Mouse (Mus musculus) heart, embryonic 15.5 days (tissue): Measurements from ENCODE around the gene Tpp1. TPM values are rescaled to one million over a fixed set of nuclear protein-coding genes. Genes with fewer than 3 reads are reported as not detected.

Experiments
- ATAC-seq: fragments of 200-750 bp; cut with Nextera tagmentation; replicated peaks from 2 replicates; pipeline ENCODE4 v1.8.0; 2017; ENCODE audit warnings: low read depth, moderate TSS enrichment; ENCODE audit not compliant: insufficient number of reproducible peaks, insufficient read depth, low FRiP score
- H3K27ac ChIP-seq: fragments of 300-500 bp; sonication (generic); 2 replicates; pipeline ENCODE4 v1.5.1; 2015; ENCODE audit warnings: mild to moderate bottlenecking, inconsistent platforms
- H3K27me3 ChIP-seq: fragments of 300-500 bp; sonication (generic); 2 replicates; pipeline ENCODE4 v1.6.1; 2015; ENCODE audit warnings: inconsistent platforms
- H3K36me3 ChIP-seq: fragments of 300-500 bp; sonication (generic); 2 replicates; pipeline ENCODE4 v1.6.1; 2015; ENCODE audit warnings: mild to moderate bottlenecking, inconsistent platforms
- H3K4me1 ChIP-seq: fragments of 300-500 bp; sonication (generic); replicated peaks from 2 replicates; pipeline ENCODE4 v1.6.1; 2015; ENCODE audit warnings: inconsistent platforms
- H3K4me2 ChIP-seq: fragments of 300-500 bp; sonication (generic); 2 replicates; pipeline ENCODE4 v1.6.1; 2015; ENCODE audit warnings: inconsistent platforms, mild to moderate bottlenecking, moderate library complexity
- H3K4me3 ChIP-seq: fragments of 300-500 bp; sonication (generic); 2 replicates; pipeline ENCODE4 v1.5.1; 2015; ENCODE audit warnings: mild to moderate bottlenecking, inconsistent platforms
- H3K9ac ChIP-seq: fragments of 300-500 bp; sonication (generic); 2 replicates; pipeline ENCODE4 v1.6.1; 2015; ENCODE audit warnings: mild to moderate bottlenecking, inconsistent platforms
- H3K9me3 ChIP-seq: fragments of 300-500 bp; sonication (generic); replicated peaks from 2 replicates; pipeline ENCODE4 v1.6.1; 2016; ENCODE audit warnings: inconsistent platforms
- WGBS: fragments of 180-500 bp; shearing (Covaris S2); methylation state at CpG from one replicate; pipeline ENCODE4 v1.1.7; 2015; ENCODE audit warnings: mixed read lengths; 5-methylcytosine and 5-hydroxymethylcytosine counted together
- polyA plus RNA-seq: library from polyadenylated mRNA; unstranded; fragments of >200 nt; fragmentation: Nextera tagmentation; extraction: Ambion mirVana; gene quantifications from 2 replicates; pipeline ENCODE4 v1.2.1, GENCODE M21; 2015

The Tpp1 gene
- polyA plus RNA-seq: 72.8 and 77.1 TPM in 2 replicates

DNA sequence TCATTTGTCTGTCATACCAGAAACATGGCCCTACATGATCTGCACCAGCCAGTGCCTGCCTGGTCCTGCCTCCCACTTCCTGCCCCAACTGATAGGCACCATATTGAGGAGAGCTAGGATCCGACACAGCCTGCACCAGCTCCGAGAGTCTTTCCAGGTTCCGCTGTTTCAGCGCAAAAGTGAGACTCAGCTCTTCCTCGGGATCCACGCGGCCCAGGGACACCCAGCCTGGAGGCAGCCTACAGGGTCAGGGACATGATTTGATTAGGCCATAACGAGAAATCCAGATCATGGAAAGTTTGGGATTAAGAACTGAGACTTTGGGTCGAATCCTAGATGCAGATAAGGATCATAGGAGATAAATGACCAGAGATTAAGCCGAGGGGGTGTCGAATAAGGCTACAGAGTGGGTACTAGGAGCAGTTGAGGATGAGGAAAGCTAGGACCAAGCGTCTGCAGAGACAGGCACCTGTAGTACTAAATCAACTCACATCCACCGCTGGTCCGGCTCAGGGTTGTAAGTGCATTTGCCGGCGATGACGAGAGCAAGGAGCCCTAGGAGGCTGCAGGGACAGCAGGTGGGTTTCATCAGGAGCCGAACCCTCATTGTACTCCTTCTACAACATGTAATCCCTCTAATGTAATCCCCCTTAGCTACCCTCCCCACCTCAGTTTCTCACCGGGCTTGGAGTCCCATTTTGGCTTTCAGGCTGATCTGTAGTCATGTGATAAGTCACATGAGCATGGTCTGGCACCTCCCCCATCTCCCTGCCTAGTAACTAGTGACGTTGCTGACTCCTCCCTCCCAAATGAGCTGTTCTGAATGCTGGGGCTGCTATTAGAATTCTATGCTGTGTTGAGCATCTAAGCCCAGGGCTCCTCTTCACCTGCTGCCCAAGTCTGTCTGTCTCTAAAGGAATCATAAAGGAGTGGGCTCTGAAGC lies at the start of gene Tpp1:
Gene Tpp1 (minus strand): TSS at position 745 of the 943 bp plus-strand sequence.
- H3K4me1 ChIP-seq: peaks cover 8% of the 10 kb centered on the region
- peak; percentile 91 for ATAC-seq
- 18% methylated on average over 20 of the region's 20 CpGs for WGBS
- no peaks in the 10 kb centered on the region for H3K9me3 ChIP-seq
- H3K36me3 ChIP-seq: peaks cover 29% of the 10 kb centered on the region
- peak within 1 kb of the TSS; percentile 73 for H3K9ac ChIP-seq
- peak within 1 kb of the TSS; percentile 71 for H3K4me2 ChIP-seq
- H3K4me3 ChIP-seq: peak within 1 kb of the TSS; percentile 67
- no peaks in the 10 kb centered on the region for H3K27me3 ChIP-seq
- H3K27ac ChIP-seq: 0 out of 2 replicates have a peak within 1 kb of the TSS, but pooled peaks have one; percentile 17

DNA sequence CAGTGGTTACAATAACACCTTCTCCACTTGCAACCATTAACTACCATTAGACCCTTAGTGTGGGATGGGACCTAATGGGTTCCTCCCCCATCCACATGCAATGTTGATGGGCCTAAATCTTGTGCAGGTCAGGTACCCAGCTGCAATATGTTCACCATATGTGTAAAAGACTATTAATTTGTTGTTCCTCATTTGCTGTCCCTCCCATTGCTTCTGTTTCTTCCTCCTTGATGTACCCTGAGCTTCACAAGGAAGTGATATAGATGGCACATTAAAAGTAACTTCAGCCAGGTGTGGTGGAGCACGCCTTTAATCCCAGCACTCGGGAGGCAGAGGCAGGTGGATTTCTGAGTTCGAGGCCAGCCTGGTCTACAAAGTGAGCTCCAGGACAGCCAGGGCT lies 44.9 kb upstream of the Tpp1 start:
- H3K36me3 ChIP-seq: no peaks in the 10 kb centered on the region
- WGBS: 80% methylated on average over 3 of the region's 3 CpGs
- no peaks in the 10 kb centered on the region for H3K27me3 ChIP-seq
- H3K4me1 ChIP-seq: no peaks in the 10 kb centered on the region
- no peak overlapping the region for H3K4me2 ChIP-seq
- H3K4me3 ChIP-seq: no peak overlapping the region
- H3K27ac ChIP-seq: no peak overlapping the region
- H3K9ac ChIP-seq: no peak overlapping the region
- no peaks in the 10 kb centered on the region for H3K9me3 ChIP-seq
- no peak for ATAC-seq

DNA sequence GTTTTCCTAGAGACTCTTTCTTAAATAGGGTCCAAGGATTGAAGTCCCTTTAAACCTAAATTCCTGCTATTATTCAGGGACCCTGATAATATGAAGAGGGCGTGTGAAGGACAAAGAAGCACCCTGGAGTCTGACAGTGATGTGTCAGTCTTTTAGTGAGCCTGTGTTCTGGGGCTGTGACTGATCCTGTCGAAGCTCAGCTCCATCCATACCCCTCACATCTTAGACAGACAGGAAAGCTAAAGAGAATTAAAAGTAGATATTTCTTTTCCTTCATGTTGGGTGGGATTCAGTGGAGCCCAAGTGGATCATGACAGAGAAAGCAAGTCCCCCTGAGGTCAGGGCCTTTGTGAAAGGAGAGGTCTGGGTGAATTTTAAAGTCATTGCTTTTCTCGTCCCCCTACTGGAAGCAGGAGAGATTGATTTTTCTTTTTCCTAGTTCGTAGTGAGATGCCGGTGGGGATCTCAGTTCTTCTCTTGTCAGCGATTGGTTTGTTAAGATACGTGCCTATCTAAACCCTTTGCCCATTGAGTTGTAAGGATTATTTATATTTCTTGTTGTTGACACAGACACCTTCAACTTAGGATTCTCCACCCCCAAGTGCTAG lies 43.8 kb upstream of the Tpp1 start:
- ATAC-seq: no peak
- H3K9ac ChIP-seq: no peak overlapping the region
- no peaks in the 10 kb centered on the region for H3K36me3 ChIP-seq
- no peak overlapping the region for H3K4me3 ChIP-seq
- H3K9me3 ChIP-seq: no peaks in the 10 kb centered on the region
- H3K27me3 ChIP-seq: no peaks in the 10 kb centered on the region
- 24% methylated on average over 7 of the region's 7 CpGs for WGBS
- H3K4me1 ChIP-seq: no peaks in the 10 kb centered on the region
- H3K27ac ChIP-seq: no peak overlapping the region
- H3K4me2 ChIP-seq: no peak overlapping the region

DNA sequence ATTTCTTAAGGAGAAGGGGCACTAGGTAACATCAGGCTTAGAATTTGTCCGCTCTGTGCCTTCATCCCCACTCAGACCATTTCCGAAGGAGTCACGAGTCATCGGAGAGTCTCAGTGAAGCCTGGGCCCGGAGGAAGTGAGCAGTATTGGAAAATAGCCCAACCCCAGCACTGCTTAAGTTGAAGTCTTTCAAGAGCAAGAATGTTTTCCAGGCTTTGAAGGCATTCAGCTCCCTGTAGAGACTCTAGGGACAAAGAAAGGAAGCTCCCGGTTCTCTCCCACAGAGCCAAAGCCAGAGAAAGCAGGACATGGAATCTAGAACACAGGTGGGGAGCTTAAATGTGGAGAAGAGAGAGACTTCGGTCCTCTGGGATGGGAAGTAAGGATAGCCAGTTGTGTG lies 41.7 kb upstream of the Tpp1 start:
- WGBS: 65% methylated on average over 7 of the region's 7 CpGs
- Histone ChIP-seq H3K4me1 (no peaks in the 10 kb centered on the region), H3K27ac (peak overlapping the region; percentile 26), H3K4me3 (no peak overlapping the region), H3K4me2 (no peak overlapping the region), H3K27me3 (no peaks in the 10 kb centered on the region; the same call in 1 of the 2 replicates), H3K9ac (no peak overlapping the region), H3K9me3 (no peaks in the 10 kb centered on the region), H3K36me3 (no peaks in the 10 kb centered on the region)
- no peak for ATAC-seq

DNA sequence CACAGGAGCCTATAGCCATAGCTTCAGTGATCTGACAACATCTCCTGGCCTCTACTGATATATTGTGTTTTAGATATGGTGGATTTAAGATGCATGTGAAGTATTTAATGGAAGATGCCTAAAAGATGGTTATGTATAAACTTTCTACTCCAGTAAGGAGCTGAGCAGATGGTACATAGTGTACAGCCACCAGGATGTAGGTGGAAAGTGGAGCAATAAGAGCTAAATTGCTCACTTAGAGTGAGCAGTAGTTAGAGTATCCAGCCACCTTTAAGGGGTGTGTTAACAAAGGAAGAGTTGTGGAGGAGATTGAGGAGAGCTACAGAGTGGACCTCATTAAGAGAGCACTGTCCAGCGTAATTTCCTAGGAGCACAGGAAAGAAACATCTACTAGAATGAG lies 39.1 kb upstream of the Tpp1 start:
- 75% methylated on average over 1 of the region's 1 CpGs for WGBS
- no peak overlapping the region for H3K9ac ChIP-seq
- ATAC-seq: no peak

DNA sequence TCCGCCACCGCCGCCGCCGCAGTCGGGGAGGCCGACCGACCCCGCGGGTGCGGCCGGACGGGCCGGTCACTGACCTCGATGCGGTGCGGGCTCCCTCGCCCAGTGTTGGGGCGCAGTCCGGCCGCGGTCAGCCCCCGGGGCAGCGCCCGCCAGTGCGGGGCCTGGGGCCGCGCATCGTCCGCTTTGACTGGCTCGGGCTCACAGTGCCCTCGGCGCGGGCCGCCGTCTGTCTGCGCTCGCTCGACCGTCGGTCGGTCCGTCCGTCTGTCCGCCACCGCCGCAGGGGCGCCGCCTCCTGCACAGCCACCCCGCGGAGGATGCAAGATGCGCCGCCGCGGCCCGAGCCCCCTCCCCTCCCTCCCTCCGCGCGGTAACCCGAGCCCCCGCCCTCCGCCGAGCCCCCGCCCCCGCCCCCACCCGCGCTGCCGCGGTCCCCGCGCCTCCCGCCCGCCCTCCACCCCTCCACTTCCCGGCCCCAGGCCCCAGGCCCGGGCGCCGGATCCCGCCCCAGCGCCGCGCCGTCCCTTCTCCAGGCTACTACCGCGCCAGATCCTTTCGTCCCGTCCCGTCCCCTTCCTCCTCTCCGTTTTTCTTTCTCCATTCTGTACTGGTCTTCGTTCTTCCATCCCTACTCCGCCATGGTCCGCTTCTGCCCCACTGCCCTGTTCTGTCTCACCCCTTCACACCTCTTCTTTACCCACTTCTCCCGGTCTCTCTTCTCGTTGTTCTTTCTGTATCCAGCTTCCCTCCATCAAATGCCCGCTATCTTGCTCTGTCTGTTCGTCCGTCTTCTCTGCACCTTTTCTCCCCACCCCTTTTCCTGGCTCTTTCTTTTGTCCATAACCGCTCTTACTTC lies 35.5 kb upstream of the Tpp1 start, which contains the start of gene Dchs1:
Gene Dchs1 (minus strand): TSS at position 370 of the 856 bp plus-strand sequence.
- peak within 1 kb of the TSS; percentile 87 for H3K4me2 ChIP-seq
- peak; percentile 57 for ATAC-seq
- peaks cover 3% of the 10 kb centered on the region; the same call in 1 of the 2 replicates for H3K27me3 ChIP-seq
- H3K9ac ChIP-seq: peak within 1 kb of the TSS; percentile 81
- peak within 1 kb of the TSS; percentile 77 for H3K4me3 ChIP-seq
- H3K36me3 ChIP-seq: no peaks in the 10 kb centered on the region
- under 1% methylated on average over 72 of the region's 97 CpGs for WGBS
- H3K27ac ChIP-seq: peak within 1 kb of the TSS; percentile 83
- peaks cover 23% of the 10 kb centered on the region for H3K4me1 ChIP-seq
- no peaks in the 10 kb centered on the region for H3K9me3 ChIP-seq

More for the DNA sequence above, 39.1 kb upstream of the Tpp1 start:
- no peak overlapping the region for H3K27ac ChIP-seq
- H3K36me3 ChIP-seq: no peaks in the 10 kb centered on the region
- no peak overlapping the region for H3K4me3 ChIP-seq
- peaks cover 7% of the 10 kb centered on the region for H3K4me1 ChIP-seq
- no peak overlapping the region for H3K4me2 ChIP-seq
- no peaks in the 10 kb centered on the region for H3K9me3 ChIP-seq
- H3K27me3 ChIP-seq: peaks cover 3% of the 10 kb centered on the region; the same call in 1 of the 2 replicates

DNA sequence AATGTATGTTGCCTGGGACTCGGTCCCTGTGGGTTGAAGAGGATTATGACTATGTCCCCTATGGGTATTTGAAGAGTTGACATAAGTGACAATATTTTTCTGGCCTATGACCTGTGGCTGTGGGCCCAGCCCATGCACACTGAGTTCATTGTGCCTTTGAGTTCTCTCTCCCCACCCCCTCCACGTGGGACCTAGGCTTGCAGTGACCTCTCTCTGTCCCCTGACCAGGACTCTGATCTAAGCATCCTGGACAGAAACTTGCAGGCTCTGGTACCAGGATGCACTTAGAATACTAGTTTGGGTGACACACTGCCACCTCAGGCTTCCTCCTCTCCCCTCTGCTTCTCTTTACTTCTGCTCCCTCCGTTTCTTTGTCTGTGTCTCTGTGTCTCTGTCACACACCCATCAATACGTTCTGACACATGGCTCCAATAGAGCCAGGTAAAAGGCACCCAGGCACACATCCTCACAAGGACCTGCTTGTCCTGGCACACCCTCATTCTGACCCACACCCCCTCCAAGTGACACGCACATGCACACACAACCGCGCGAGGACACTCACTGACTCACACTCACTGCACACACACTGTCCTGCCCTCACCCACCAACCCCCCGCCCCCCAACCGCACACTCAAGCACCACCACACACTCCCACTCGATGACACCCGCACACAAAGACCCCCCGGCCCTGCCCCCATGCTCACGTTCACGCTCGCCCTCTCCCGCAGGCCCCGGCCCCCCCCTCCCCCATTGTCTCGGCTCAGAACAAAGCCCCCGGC lies 34.7 kb upstream of the Tpp1 start:
- Histone ChIP-seq H3K36me3 (no peaks in the 10 kb centered on the region), H3K4me3 (peak overlapping the region; percentile 77), H3K27me3 (peaks cover 3% of the 10 kb centered on the region; the same call in 1 of the 2 replicates), H3K9ac (peak overlapping the region; percentile 81), H3K9me3 (no peaks in the 10 kb centered on the region), H3K4me1 (peaks cover 23% of the 10 kb centered on the region), H3K4me2 (peak overlapping the region; percentile 87), H3K27ac (peak overlapping the region; percentile 83)
- whole genome bisulfite sequencing: 12% methylated on average over 20 of the region's 20 CpGs
- ATAC-seq: peak; percentile 28; the same call in 1 of the 2 replicates

DNA sequence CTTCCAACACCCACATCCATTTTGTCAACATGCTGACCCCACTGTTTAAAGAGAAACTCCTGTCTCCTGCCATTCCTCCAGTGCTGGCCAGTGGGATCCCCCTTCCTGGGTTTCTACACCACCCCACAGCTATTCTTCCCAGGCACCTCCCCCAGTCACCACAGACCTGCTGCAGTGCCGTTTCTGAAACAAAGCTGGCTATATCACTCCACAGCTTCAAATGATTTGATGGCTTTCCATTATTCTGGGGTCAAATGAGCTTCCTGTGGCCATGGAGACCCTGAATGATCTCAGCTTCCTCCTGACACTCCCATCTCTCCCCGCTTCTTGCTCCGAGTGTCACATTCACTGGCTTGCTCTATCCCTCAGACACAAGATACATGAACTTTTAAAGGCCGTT lies 32.5 kb upstream of the Tpp1 start:
- 38% methylated on average over 4 of the region's 4 CpGs for WGBS
- no peaks in the 10 kb centered on the region for H3K36me3 ChIP-seq
- H3K27ac ChIP-seq: peak overlapping the region; percentile 31; the same call in 1 of the 2 replicates
- no peak overlapping the region for H3K9ac ChIP-seq
- no peak overlapping the region for H3K4me3 ChIP-seq
- H3K4me2 ChIP-seq: peak overlapping the region; percentile 23
- no peak for ATAC-seq
- H3K4me1 ChIP-seq: peaks cover 23% of the 10 kb centered on the region
- H3K27me3 ChIP-seq: peaks cover 3% of the 10 kb centered on the region; the same call in 1 of the 2 replicates
- H3K9me3 ChIP-seq: no peaks in the 10 kb centered on the region

DNA sequence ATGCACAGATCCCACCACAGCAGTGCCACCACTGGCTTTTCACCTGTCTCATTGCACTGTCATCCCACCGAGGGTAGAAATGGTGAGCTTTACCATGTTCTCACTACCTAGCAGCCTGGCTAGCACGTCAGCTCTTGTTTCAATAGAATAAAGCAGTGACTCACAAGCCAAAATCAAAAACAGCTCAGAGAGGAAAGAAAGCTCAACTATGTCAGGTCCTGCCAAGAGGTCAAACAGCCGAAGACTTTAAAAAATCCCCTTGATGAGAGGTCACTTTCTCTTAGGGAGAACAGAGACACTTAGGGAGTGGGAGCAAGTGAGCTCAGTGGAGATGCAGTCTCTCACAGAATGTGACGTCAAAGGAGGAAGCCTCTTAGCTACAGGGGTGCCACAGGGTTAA lies 31.8 kb upstream of the Tpp1 start:
- Histone ChIP-seq H3K36me3 (no peaks in the 10 kb centered on the region), H3K9me3 (no peaks in the 10 kb centered on the region), H3K27ac (no peak overlapping the region), H3K4me3 (no peak overlapping the region), H3K9ac (no peak overlapping the region), H3K4me1 (peaks cover 30% of the 10 kb centered on the region), H3K4me2 (peak overlapping the region; percentile 23; the same call in 1 of the 2 replicates), H3K27me3 (peaks cover 3% of the 10 kb centered on the region; the same call in 1 of the 2 replicates)
- no peak for ATAC-seq
- 42% methylated on average over 4 of the region's 4 CpGs for WGBS

DNA sequence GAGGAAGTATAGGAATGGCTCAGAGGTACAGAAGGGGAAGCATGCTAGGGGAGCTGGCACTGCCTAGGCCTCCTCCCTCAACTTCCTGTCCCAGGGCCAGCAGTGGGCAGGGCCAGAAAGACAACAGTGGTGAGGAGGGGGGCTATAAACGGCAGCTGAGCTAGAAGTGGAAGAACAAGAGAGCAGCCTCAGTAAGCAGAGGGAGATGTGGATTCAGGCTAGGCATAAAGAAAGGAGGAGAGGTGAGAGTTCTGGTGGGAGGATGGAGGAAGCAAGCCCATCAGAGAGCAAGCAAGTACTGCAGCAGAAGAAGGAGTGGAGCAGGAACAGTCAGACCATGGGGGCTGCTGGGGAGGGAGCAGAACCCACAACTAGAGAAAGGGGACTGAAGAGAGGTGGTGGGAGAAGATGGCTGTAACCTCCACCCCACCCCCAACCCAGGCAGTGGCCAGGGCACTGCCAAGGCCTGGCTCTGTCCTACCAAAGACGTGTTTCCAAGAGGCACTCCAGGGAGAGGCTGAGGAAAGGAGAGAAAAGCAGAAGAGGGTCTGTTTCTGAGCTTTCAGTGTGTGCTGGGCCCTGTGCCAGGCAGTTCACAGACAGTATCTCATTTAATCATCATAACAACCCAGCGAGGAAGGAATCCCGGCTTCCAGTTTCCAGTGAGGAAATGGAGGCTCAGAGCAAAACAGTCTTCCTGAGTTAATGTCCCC lies 26.7 kb upstream of the Tpp1 start:
- peak overlapping the region; percentile 19 for H3K9ac ChIP-seq
- H3K27ac ChIP-seq: peak overlapping the region; percentile 87
- H3K4me3 ChIP-seq: peak overlapping the region; percentile 10
- H3K27me3 ChIP-seq: no peaks in the 10 kb centered on the region
- peak; percentile 69 for ATAC-seq
- H3K4me2 ChIP-seq: peak overlapping the region; percentile 41
- H3K9me3 ChIP-seq: no peaks in the 10 kb centered on the region
- H3K36me3 ChIP-seq: no peaks in the 10 kb centered on the region
- peaks cover 32% of the 10 kb centered on the region for H3K4me1 ChIP-seq
- 21% methylated on average over 4 of the region's 4 CpGs for WGBS
